In genomic region chr3:95820046-95821010, GRCm38 (mm10) we compare ENCODE assay signal across 8 mouse cellular contexts. TPM values are rescaled to one million over a fixed set of nuclear protein-coding genes. Genes with fewer than 3 reads are reported as not detected.
DNase-seq lines count a peak whose midpoint lies in the region; ATAC-seq and TF ChIP-seq lines count a peak whose summit lies in the region.

No protein-coding gene starts in this region.

- no peak for TF ChIP-seq POLR2A in thymus, adult 2 months (IDR thresholded peaks at IDR 0.05; ENCODE audit: control insufficient read depth, extremely low read depth, insufficient read depth, low read length, poor library complexity)

- peak; percentile 5 for DNase-seq in embryo, embryonic 11 days
- no peak for DNase-seq in embryo, embryonic 10 days (ENCODE audit: low spot score)
- no peak for DNase-seq in thymus, adult 2 months
- DNase-seq in thymus, postnatal 25 days = no peak
- peak; percentile 17 for DNase-seq in hindbrain, postnatal 0 days (ENCODE audit: low spot score)
- DNase-seq in cerebellum, adult 11 months = no peak

- H3K4me3 ChIP-seq in thymus, adult 2 months (ENCODE audit: control insufficient read depth, insufficient read depth, low read length) = peak overlapping the region; percentile 54
- peak overlapping the region; percentile 81 for H3K4me3 ChIP-seq in hindbrain, postnatal 0 days (ENCODE audit: low read length)
- H3K4me3 ChIP-seq in neural tube, embryonic 12.5 days = peak overlapping the region; percentile 41

- no peaks in the 10 kb centered on the region for H3K27me3 ChIP-seq in thymus, adult 2 months (ENCODE audit: control insufficient read depth, insufficient read depth, low read length)
- H3K27me3 ChIP-seq in hindbrain, postnatal 0 days (ENCODE audit: insufficient read depth, low read length) = no peaks in the 10 kb centered on the region
- no peaks in the 10 kb centered on the region for H3K27me3 ChIP-seq in neural tube, embryonic 12.5 days (replicated peaks)

- H3K36me3 ChIP-seq in thymus, adult 2 months (ENCODE audit: control insufficient read depth, insufficient read depth, low read length) = no peaks in the 10 kb centered on the region
- no peaks in the 10 kb centered on the region for H3K36me3 ChIP-seq in hindbrain, postnatal 0 days (ENCODE audit: insufficient read depth, low read length)
- no peaks in the 10 kb centered on the region for H3K36me3 ChIP-seq in neural tube, embryonic 12.5 days

- H3K4me1 ChIP-seq in thymus, adult 2 months (replicated peaks; ENCODE audit: control insufficient read depth, insufficient read depth, low read length) = peaks cover 2% of the 10 kb centered on the region; the same call in 1 of the 2 replicates
- peaks cover 9% of the 10 kb centered on the region for H3K4me1 ChIP-seq in hindbrain, postnatal 0 days (ENCODE audit: insufficient read depth, low read length)
- peaks cover 13% of the 10 kb centered on the region for H3K4me1 ChIP-seq in neural tube, embryonic 12.5 days

- peak overlapping the region; percentile 29; the same call in 1 of the 2 replicates for H3K27ac ChIP-seq in thymus, adult 2 months (ENCODE audit: control insufficient read depth, insufficient read depth, low read length)
- H3K27ac ChIP-seq in hindbrain, postnatal 0 days = peak overlapping the region; percentile 99
- peak overlapping the region; percentile 90 for H3K27ac ChIP-seq in neural tube, embryonic 12.5 days

- H3K4me2 ChIP-seq in hindbrain, postnatal 0 days (ENCODE audit: low read depth, low read length) = peak overlapping the region; percentile 62
- H3K4me2 ChIP-seq in neural tube, embryonic 12.5 days (replicated peaks) = peak overlapping the region; percentile 60

- TF ChIP-seq CTCF in thymus, adult 2 months (IDR thresholded peaks at IDR 0.05; ENCODE audit: borderline replicate concordance, control insufficient read depth, extremely low read depth, insufficient read depth, low read length, poor library complexity) = no peak
- peak; percentile 23; the same call in 1 of the 2 replicates for TF ChIP-seq CTCF in hindbrain, postnatal 0 days (IDR thresholded peaks at IDR 0.05; ENCODE audit: low read depth)

- ATAC-seq in hindbrain, postnatal 0 days = no peak
- peak; percentile 6; the same call in 1 of the 2 replicates for ATAC-seq in neural tube, embryonic 12.5 days (ENCODE audit: low FRiP score, low read depth)
- ATAC-seq in megakaryocyte progenitor cell, adult 5-6 weeks (replicated peaks; ENCODE audit: poor library complexity) = no peak

- no peaks in the 10 kb centered on the region for H3K9me3 ChIP-seq in hindbrain, postnatal 0 days (ENCODE audit: low read length)
- H3K9me3 ChIP-seq in neural tube, embryonic 12.5 days = no peaks in the 10 kb centered on the region

- WGBS in thymus, adult 2 months = 33% methylated on average over 10 of the region's 10 CpGs
- 37% methylated on average over 10 of the region's 10 CpGs for WGBS in hindbrain, postnatal 0 days
- WGBS in neural tube, embryonic 12.5 days = 43% methylated on average over 10 of the region's 10 CpGs

- H3K9ac ChIP-seq in hindbrain, postnatal 0 days (replicated peaks; ENCODE audit: low read length) = peak overlapping the region; percentile 67
- peak overlapping the region; percentile 62 for H3K9ac ChIP-seq in neural tube, embryonic 12.5 days

RNA-seq across cellular contexts. Expression of gene Rprd2, which starts 1.7 kb away (rescaled TPM):
- polyA plus RNA-seq in thymus, adult 2 months (2012; rRNA removed) = 20.1 and 26.5 TPM in 2 replicates
- 22.7 and 24.3 TPM in 2 replicates for total RNA-seq in hindbrain, postnatal 0 days (2014; rRNA removed)
- 20.3 and 21.2 TPM in 2 replicates for polyA plus RNA-seq in hindbrain, postnatal 0 days (2015; fragmentation: Nextera tagmentation; extraction: Ambion mirVana)
- 25.4 and 26.2 TPM in 2 replicates for polyA plus RNA-seq in neural tube, embryonic 12.5 days (2016; fragmentation: Nextera tagmentation; extraction: Ambion mirVana)
- 51.7 and 59.5 TPM in 2 replicates for total RNA-seq in megakaryocyte progenitor cell, adult 5-6 weeks (2015)
- total RNA-seq in megakaryocyte progenitor cell, adult 5-6 weeks (2017) = 18.9 and 22.5 TPM in 2 replicates

RNA-seq across cellular contexts. Expression of gene Prpf3, which starts 35.4 kb away (rescaled TPM):
- polyA plus RNA-seq in thymus, adult 2 months (2012; rRNA removed) = 21.1 and 32.5 TPM in 2 replicates
- total RNA-seq in hindbrain, postnatal 0 days (2014; rRNA removed) = 2.6 and 7.7 TPM in 2 replicates
- polyA plus RNA-seq in hindbrain, postnatal 0 days (2015; fragmentation: Nextera tagmentation; extraction: Ambion mirVana) = 22.6 and 23.0 TPM in 2 replicates
- polyA plus RNA-seq in neural tube, embryonic 12.5 days (2016; fragmentation: Nextera tagmentation; extraction: Ambion mirVana) = 49.5 and 50.8 TPM in 2 replicates
- 41.2 and 56.2 TPM in 2 replicates for total RNA-seq in megakaryocyte progenitor cell, adult 5-6 weeks (2015)
- 25.7 and 51.2 TPM in 2 replicates for total RNA-seq in megakaryocyte progenitor cell, adult 5-6 weeks (2017)

RNA-seq across cellular contexts. Expression of gene Mrps21, which starts 51.0 kb away (rescaled TPM):
- polyA plus RNA-seq in thymus, adult 2 months (2012; rRNA removed) = 56.3 and 60.5 TPM in 2 replicates
- total RNA-seq in hindbrain, postnatal 0 days (2014; rRNA removed) = 128 and 145 TPM in 2 replicates
- polyA plus RNA-seq in hindbrain, postnatal 0 days (2015; fragmentation: Nextera tagmentation; extraction: Ambion mirVana) = 271 and 273 TPM in 2 replicates
- 345 and 349 TPM in 2 replicates for polyA plus RNA-seq in neural tube, embryonic 12.5 days (2016; fragmentation: Nextera tagmentation; extraction: Ambion mirVana)
- 132 and 147 TPM in 2 replicates for total RNA-seq in megakaryocyte progenitor cell, adult 5-6 weeks (2015)
- total RNA-seq in megakaryocyte progenitor cell, adult 5-6 weeks (2017) = 382 and 387 TPM in 2 replicates

Comparison
In these comparisons a context has a peak if more than half of its experiments do, and no peak if none do; other contexts are left out.
1. DNase-seq: peak in embryo, embryonic 11 days (single experiment) and hindbrain, postnatal 0 days (single experiment); none in embryo, embryonic 10 days (single experiment), thymus, adult 2 months (single experiment), thymus, postnatal 25 days (single experiment) and cerebellum, adult 11 months (single experiment).
2. H3K27ac ChIP-seq: peak in every context shown above with its lines; median percentile 99 in hindbrain, postnatal 0 days; 90 in neural tube, embryonic 12.5 days; 29 in thymus, adult 2 months.
3. Peak in every context shown above with its lines, with median percentiles within 50 percentile points of each other: H3K4me3 ChIP-seq.